Mouse (Mus musculus) spleen, postnatal 4 days (tissue): ENCODE data around the gene Cma2.
"Not testable (repeated sequence)": the region's sequence is repeated elsewhere in the genome, so short reads cannot be mapped to it uniquely, and the experiment has no call there.

Experiments
- DNase-seq, 2 experiments: peaks; one replicate each; pipeline ENCODE4 v3.0.0; 2022; ENCODE audit warnings: low spot score in 2 of 2

The Cma2 gene

DNA sequence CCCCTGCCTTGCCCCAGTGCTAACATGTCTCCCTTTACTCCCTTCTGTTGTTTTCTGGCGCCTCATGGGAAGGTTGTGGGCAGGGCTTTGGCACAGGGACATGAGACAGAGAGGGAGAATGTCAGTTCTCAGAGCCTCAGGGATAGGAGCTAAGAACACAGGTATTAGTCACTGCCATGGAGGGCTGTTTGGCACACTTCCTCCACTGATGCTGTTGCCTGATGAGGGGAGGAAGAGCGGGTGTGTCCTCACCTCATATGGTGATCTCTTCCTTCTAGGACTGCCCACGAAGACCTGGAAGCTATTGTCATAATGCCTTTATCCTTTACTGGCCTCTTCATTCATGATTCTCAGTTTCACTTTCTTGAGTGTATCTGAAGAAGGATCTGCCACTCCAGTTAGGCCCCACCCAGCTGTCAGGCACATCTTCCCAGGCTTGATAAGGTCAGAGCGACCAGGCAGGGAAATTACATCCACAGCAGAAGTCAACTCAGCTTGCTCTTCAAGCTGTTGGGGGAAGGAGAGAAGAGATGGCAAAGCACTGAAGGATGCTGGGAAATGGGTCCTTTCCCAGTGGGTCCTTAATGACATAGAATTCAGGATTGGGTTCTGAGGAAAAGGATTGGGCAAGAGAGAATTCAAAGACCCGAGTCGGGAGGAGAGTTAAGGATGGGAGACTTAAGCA lies at the start of gene Cma2:
Gene Cma2 (plus strand): TSS at position 635 of the 685 bp plus-strand sequence.
- DNase-seq = peak in 1 of 2 experiments; percentile 46

DNA sequence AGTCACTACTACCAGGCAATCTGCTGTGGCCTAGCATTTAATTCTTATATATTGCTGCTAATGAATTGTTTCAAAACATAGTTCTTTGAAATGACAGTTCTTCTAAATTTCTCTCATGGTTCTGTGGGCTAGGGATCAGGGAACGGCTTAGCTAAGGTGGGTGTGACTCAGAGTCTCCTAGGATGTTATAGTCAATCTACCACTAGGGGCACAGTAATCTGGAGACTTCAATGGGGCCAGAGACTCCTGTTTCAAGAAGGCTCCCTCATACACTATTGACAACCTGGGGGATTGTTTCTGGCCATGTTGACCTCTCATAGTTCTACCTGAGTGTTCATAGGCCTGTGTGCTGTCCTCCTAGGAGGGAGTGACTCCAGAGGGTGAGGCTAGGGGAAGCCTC lies 45.3 kb upstream of the Cma2 start:
- no peak for DNase-seq

DNA sequence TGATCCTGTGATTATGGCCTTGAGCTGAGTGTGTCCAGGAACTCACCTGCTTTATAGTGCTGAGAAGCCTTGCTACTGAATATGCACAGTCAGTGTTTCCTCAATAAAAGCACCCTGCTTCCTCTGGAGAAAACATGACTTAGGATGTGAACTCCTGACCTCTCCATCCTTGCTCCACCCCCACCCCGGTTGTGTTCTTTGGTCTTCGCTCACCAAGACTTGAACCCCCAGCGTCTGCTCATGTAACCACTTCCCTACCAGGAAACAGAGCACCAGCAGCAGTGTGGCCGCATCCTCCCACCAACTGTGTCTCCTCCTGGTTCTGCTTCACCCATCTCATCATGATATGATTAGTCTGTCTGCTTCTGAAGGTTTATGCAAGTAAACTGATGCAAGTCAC lies 37.4 kb upstream of the Cma2 start:
- no peak for DNase-seq

DNA sequence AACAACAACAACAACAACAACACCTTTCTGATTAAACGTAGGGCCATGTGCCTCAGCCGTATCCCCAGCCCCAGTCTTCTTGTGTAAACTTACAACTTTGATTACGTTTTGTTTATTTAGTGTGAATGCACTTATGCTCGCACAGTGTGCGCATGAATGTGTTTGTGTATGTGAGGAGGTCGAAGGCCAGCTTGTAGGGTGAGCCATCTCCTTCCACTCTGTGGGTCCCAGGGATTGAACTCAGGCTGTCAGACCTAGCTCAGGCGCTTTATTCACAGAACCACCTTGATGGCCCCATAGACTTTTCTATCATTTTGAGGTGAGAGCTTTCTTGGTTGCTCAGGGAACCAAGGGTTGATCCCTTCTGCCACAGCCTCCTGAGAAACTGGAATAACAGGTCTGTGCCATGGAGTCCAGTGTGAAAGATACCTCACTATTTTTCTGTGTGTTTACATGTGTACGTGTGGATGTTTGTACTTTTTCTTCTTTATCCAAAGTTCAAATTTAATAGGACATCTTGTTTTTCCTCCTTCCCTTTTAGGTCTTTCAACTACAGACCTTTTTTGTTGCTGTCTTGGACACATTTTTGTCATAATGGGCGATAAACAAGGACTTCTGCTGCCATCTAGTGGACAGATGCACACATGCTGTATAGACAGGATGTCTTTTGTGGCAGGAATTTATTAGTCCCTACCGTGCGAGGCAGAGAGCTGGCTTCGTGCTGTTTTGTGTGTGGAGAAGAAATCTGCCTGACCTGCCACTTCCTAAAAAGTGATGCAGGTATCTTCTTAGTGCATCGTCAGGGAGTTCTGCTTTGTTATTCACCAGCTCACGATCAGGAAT lies 32.3 kb upstream of the Cma2 start:
- peak; percentile 67 to 79 for DNase-seq

DNA sequence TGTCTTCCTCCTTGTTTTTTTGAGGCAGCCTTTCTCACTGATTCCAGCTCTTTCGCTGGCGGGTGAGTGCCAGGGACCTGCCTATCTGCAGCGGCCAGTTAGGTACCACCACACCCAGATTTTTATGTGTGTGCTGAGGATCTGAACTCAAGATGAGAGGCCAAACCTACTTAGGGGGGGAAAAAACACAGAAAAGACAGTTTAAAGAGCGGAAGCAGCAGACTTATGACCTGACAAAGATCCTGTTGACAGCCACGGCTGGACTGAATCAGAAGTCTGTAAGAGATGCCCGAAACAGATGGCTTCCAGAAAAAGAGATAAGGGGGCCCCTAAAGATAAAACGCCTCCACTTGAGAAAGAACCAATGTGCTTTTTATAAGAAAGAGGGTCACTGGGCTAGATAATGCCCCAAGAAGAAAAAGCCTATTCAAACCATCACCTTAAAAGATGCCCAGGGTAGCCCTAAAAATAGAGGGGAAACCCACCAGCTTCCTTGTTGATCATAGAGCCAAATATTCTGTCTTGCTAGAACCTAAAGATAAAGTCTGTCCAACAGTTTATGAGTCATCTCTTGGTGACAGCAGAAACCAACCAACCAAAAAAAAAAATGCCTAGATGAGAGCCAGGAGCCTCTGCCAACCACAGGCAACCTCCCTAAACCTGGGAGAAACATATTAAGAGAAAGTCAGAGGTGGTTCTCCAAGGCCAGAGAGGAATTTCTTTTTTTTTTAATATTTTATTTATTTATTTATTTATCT lies 28.1 kb upstream of the Cma2 start:
- peak; percentile 51 to 64 for DNase-seq

DNA sequence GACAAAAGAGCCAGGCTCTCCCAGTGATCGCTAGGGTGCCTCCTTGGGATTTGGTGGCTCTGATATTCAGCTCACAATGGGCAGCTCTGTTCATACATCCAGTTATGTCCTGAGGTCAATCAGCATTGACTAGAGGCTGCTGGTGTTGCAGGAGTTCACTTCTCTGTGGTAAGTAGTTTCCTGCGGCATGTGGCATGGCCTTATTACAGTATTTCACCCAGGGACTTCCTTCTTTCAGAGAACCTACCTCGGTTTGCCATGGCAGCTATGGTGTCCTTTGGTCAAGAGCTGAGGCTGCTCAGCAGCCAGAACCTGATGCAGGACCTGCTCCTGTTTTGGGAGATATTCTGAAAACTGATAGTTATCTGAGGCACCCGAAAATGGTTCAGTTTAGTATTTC lies 23.9 kb upstream of the Cma2 start:
- DNase-seq = peak in 1 of 2 experiments; percentile 57

DNA sequence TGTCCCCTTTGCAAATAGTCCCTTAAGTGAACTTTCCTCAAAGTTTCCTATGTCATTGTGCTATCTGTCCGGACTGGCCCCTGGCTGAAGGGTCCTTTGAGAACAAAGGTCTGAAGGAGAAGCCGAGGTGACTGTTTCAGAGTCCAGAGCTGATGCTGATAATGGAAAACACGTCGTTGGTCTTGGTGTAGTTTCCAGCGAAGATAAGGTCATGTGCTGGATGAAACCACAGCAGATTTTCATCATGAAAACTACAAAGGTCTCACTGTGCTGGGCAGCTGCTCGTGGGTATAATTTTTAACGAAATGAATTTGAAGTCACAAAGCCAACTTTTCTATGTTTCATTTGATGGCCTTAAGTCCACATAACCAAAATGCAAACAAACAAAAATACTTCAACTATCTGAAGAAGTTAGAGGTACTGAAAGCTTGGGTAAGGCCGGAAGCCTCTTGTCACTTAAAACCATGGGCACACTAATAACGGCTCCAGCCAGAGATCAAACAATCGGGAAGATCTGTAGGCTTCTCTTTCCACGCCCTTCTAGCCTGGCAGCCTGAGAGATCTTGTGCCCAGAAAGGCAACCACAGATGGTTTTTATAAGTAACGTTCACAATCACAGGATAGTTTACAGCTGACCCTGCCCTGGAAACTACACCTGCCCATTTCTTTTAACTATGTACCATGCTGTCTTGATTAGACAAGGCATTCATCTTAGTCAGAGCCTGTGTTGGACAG lies 21.4 kb upstream of the Cma2 start:
- DNase-seq = peak in 1 of 2 experiments; percentile 53

DNA sequence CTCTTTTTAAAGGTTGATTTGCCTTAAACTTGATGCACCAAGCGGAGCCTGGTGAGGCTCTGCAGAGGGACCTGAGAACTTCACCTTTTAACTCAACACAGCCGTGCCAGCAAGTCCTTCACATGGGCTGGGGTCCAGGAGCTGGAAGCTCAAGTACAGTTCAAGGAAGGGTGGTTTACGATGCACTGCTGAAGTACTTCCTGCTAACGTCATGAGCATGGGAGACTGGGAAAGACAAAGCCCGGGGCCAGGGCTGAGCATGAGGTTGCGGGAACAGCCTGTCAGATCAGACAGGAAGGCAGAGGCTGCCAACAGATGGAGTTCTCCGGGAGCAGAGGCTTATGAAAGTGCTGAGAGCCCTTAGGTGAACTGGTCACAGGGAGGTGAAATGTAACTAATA lies 17.2 kb upstream of the Cma2 start:
- DNase-seq = peak in 1 of 2 experiments; percentile 59

DNA sequence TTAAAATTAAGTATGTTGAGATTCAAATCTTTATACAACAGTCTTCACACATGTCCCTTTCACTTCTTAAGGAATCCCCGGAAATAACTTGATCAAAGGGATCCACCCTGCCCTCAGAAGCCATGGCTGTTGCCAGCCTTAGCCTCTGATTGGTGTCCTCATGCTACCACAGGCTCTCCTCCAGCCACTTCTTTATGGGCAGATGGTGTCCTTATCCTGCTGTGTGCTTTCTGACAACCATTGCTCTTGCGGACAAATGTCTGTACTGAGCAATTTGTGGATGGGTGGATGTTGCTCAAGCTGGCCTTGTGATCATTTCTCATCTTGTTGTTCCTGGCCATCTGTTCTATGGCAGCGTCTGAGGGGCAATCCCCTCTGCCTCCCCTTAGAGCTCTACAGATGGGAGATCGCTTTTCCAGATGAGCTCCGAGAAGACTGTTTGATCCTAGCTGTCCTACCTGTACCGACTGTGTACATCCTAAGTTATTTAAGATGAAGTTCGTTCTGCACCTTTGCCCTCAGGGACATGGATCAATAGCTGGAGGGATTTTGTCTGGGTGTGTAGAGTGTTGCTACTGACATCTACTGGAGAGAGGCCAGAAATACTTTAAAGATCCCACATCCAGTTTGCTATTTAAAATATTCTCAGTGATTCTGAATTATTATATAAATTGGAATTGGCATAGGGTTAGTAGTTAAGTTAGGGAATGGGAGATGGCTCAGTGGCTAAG lies 10.5 kb upstream of the Cma2 start:
- no peak for DNase-seq

DNA sequence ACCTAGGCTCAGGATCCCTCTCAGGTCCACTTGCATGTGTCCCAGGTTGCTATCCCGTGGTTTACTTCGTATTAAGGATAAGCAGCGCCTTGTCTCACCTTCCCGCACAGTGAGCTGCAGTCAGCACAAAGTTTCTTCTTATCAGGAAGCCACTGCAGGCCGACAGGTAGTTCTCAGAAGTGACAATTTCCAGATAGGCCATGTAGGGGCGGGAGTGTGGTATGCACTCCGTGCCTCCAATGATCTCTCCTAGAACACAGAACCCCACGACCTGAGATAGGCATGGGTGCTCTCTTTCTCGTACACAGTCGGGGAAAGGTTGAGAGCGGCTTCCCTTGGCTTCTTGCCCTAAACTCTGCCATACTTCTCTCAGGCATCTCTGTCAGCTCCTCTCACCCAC lies 7.2 kb upstream of the Cma2 start:
- no peak for DNase-seq

DNA sequence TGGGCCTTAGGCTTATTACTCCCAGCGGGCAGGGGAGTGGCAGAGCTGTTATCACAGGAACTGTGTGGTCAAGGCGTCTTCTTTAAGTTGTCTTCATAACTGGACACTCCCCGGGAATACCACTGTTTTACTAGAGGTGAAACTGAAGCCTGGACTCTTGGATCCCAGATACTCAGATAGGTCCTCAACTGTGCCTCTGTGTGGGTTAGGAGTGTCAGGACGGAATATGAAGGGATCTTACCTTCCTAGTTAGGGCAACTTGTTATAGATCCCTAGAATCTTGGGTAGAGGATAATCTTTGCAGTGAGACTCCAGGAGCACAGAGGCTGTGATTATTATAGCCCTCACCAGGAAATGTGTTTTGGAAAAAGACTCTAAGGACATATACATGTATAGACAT lies 6.2 kb upstream of the Cma2 start, which contains the start of gene Cma1:
Gene Cma1 (minus strand): TSS at position 101 of the 400 bp plus-strand sequence.
- DNase-seq = peak in 1 of 2 experiments; percentile 18

DNA sequence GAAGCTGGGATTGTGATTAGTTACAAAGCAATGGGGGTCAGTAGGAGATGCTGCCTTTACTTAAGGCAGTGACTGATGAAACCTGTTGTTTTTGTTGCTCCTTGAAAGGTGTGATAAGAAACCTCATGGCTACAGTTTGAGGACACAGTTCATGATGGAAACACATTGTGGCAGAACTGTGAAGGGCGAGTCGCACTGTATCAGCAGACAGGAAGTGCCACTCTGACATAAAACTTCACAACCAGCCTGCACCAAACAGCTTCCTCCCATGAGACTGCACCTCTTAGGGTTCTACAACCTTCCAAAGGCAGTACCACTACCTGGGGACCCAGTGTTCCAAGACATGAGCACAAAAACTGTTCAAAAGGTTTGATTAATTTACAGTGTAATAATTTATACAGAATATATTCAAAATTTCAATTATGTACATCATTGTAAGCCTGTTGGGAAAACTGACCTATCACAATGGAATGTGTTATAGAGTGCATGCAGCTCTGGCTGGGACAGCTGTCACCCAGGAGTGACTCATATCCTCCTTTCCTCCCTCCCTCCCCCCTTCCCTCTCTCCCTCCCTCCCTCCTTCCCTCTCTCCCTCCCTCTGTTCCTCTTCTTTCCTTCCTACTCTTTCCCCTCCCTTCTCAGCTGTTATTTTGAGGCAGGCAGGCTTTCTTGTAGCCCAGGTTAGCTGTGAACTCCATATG lies 4.4 kb upstream of the Cma2 start:
- DNase-seq = peak in 1 of 2 experiments; percentile 41

DNA sequence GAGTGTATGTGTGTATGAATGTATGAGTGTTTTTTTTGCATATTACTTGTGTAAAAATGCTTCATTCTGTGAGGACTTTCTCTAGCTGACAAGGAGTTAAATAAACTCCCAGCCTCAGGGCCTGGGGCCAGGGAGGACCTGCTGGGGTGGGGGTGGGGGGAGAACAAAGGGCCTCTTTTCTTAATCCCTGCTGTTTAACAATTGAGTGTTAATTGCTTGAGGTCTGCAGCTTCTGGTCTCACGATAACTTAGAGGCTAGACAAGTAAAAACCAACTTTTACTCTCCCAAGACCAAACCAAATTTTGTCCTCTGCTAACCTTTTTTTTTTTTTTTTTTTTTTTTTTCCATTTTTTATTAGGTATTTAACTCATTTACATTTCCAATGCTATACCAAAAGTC lies 12.5 kb downstream of the Cma2 start:
- no peak for DNase-seq

DNA sequence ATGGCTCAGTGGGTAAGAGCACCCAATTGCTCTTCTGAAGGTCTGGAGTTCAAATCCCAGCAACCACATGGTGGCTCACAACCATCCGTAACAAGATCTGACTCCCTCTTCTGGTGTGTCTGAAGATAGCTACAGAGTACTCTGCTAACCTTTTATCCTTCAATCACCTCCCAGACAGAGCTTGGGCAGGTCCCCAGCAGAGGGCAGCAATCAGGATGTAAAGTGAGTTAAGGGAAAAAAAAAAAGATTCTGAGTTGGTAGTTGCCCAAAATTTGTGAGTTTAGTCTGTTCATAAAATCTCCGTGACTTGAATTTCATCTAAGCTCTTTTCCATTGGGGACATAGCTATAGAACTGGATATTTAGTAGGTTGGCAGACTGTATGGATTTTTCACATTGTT lies 13.1 kb downstream of the Cma2 start:
- peak in 1 of 2 experiments; percentile 40 for DNase-seq

DNA sequence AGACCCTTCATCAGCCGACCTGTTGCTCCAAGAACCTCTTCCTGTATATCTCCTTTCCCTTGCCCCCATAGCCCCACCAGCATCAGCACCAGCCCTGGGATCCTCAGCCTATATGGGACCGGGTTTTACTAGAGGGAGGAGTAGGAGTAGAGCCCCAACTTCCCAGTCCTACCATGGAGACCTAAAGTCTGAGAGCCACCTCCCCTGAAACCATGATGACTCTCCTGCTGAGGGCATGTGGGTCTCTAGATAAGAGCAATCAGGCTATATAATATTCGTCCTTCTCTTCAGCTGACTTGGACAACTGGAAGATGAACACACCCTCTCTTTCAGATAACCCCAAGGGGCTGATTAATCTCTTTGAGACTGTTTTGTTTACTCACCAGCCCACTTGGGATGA lies 36.7 kb downstream of the Cma2 start:
- DNase-seq = not testable (repeated sequence)

DNA sequence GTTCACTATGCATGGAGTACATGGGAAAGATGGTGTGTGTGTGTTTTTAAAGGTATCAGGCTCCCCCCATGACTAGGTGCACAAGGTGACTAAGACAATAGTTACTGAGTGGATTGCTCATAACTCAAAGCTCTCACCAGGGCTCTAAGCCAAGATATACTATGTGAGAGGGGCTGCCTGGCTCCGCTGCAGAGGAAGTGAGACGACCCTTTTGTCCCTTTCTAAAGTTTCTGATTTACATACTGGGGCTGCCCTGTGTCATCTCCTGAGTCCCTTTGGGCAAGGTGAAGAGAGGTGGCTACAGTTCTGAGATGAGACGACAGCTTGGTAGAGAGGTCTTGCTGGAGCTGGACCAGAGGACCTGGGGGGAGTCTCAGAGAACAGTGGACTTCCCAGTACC lies 62.4 kb downstream of the Cma2 start:
- DNase-seq = no peak

DNA sequence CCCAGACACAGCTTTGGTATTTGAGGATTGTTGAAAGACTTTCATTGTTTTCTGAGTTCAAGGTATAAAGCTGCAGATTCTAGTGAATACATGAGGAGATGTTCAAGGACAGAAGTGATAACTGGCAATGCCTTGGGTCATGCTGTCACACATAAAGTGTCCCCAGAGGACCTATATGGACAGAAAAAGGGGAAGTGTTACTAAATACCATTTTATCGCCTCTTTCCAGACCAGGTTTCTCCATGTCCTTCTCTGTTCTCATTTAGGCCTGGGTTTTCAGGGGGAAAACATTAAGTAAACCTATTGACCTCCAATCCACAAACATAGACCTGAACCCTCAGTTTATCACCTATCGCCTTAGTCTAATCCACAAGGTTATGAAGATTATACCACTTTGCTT lies 63.1 kb downstream of the Cma2 start:
- DNase-seq = no peak

DNA sequence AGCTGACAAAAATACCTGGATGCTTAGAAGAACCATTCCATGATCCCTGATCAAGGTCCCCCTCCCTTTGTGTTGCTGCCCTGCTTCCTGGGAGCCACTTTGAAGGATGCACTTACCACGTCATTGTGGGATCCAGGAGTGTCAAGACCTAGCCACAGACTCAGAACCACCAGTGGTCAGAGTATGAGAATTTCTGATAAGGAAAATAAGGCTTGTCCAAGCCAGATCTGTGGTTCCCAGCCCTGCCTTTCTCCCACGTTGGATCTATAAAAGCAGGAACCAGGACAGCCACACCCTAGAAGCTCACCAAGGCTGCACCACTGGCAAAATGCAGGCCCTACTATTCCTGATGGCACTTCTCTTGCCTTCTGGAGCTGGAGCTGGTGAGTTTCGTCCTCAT lies 66.9 kb downstream of the Cma2 start, which contains the start of gene Mcpt1:
Gene Mcpt1 (plus strand): TSS at position 301 of the 400 bp plus-strand sequence.
- not testable (repeated sequence) for DNase-seq

DNA sequence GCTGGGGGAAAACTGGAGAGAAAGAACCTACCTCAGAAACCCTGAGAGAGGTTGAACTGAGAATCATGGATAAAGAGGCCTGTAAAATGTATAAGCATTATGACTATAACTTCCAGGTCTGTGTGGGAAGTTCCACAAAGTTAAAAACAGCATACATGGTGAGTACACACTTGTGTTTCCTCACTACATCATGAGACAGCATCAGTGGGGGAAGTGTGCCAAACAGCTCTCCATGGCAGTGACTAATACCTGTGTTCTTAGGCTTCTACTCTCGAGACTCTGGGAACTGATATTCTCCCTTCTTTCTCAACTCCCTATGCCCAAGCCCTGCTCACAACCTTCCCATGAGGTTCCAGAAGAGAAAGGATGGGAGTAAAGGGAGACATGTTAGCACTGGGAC lies 68.7 kb downstream of the Cma2 start:
- no peak for DNase-seq

DNA sequence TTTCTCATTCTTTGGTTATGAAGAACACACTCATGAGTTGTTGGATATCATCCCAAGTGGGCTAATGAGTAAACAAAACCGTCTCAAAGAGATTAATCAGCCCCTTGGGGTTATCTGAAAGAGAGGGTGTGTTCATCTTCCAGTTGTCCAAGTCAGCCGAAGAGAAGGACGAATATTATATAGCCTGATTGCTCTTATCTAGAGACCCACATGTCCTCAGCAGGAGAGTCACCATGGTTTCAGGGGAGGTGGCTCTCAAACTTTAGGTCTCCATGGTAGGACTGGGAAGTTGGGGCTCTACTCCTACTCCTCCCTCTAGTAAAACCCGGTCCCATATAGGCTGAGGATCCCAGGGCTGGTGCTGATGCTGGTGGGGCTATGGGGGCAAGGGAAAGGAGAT lies 70.5 kb downstream of the Cma2 start:
- peak in 1 of 2 experiments; percentile 47 for DNase-seq
